Mouse (Mus musculus) myocyte (in vitro differentiated cells): ENCODE data around the gene Rasd1. TPM values are rescaled to one million over a fixed set of nuclear protein-coding genes. Genes with fewer than 3 reads are reported as not detected.
A peak's percentile ranks its signal among the peaks of the same experiment; 100 is the strongest.

Experiments used
- H3K27me3 ChIP-seq: one replicate; pipeline ENCODE4 v1.6.1; 2011; ENCODE audit not compliant: control insufficient read depth, insufficient read depth, insufficient read length
- H3K36me3 ChIP-seq: one replicate; pipeline ENCODE4 v1.6.1; 2011; ENCODE audit not compliant: control insufficient read depth, insufficient read depth
- H3K4me2 ChIP-seq: one replicate; pipeline ENCODE4 v1.6.1; 2011; ENCODE audit warnings: low read depth, control low read depth
- H3K4me3 ChIP-seq: one replicate; pipeline ENCODE4 v1.5.1; 2011; ENCODE audit warnings: mild to moderate bottlenecking, control low read depth, moderate library complexity
- H3K79me2 ChIP-seq: one replicate; pipeline ENCODE4 v1.6.1; 2011; ENCODE audit not compliant: control insufficient read depth, insufficient read depth
- H3ac ChIP-seq: one replicate; pipeline ENCODE4 v1.6.1; 2011; ENCODE audit not compliant: control insufficient read depth, insufficient read length
- CEBPB ChIP-seq: IDR thresholded peaks from 2 replicates; pipeline ENCODE4 v1.6.1; 2011; ENCODE audit warnings: mild to moderate bottlenecking, moderate library complexity; ENCODE audit not compliant: poor library complexity, insufficient read depth, severe bottlenecking
- E2F4 ChIP-seq: IDR thresholded peaks from one replicate; pipeline ENCODE4 v1.6.1; 2011; ENCODE audit warnings: mild to moderate bottlenecking, control low read depth, moderate library complexity; ENCODE audit not compliant: insufficient read depth
- MAX ChIP-seq: IDR thresholded peaks from one replicate; pipeline ENCODE4 v1.6.1; 2011; ENCODE audit warnings: low read depth, mild to moderate bottlenecking, control low read depth
- MYOD1 ChIP-seq, 3 experiments: IDR thresholded peaks; one replicate each; pipeline ENCODE4 v1.6.1; 2011; ENCODE audit warnings: control low read depth in 2 of 3, low read depth in 2 of 3, mild to moderate bottlenecking in 2 of 3, moderate library complexity in 1 of 3; ENCODE audit not compliant: insufficient read length in 2 of 3, control insufficient read depth in 1 of 3
- MYOG ChIP-seq, 3 experiments: IDR thresholded peaks; one replicate each; pipeline ENCODE4 v1.6.1; 2011; ENCODE audit warnings: control low read depth in 2 of 3, low read depth in 2 of 3, mild to moderate bottlenecking in 2 of 3; ENCODE audit not compliant: insufficient read length in 2 of 3, control insufficient read depth in 1 of 3, insufficient read depth in 1 of 3
- POLR2A ChIP-seq: IDR thresholded peaks from one replicate; pipeline ENCODE4 v1.6.1; 2011; ENCODE audit warnings: low read depth, mild to moderate bottlenecking, control low read depth, moderate library complexity; ENCODE audit not compliant: insufficient read length
- POLR2AphosphoS2 ChIP-seq: IDR thresholded peaks from one replicate; pipeline ENCODE4 v1.6.1; 2011; ENCODE audit warnings: low read depth, control low read depth; ENCODE audit not compliant: insufficient read length
- REST ChIP-seq: IDR thresholded peaks from one replicate; pipeline ENCODE4 v1.6.1; 2011; ENCODE audit warnings: mild to moderate bottlenecking, control low read depth, moderate library complexity; ENCODE audit not compliant: insufficient read depth, insufficient read length
- SRF ChIP-seq: IDR thresholded peaks from one replicate; pipeline ENCODE4 v1.6.1; 2011; ENCODE audit warnings: low read depth; ENCODE audit not compliant: control insufficient read depth, insufficient read length
- TCF12 ChIP-seq: IDR thresholded peaks from one replicate; pipeline ENCODE4 v1.6.1; 2011; ENCODE audit warnings: mild to moderate bottlenecking, control low read depth; ENCODE audit not compliant: poor library complexity, insufficient read depth, severe bottlenecking
- TCF3 ChIP-seq: IDR thresholded peaks from one replicate; pipeline ENCODE4 v1.6.1; 2011; ENCODE audit warnings: low read depth, control low read depth; ENCODE audit not compliant: insufficient read length
- USF1 ChIP-seq: IDR thresholded peaks from one replicate; pipeline ENCODE4 v1.6.1; 2011; ENCODE audit warnings: low read depth, mild to moderate bottlenecking, control low read depth, moderate library complexity
- polyA plus RNA-seq: library from polyadenylated mRNA; unstranded; fragments of >200 nt; fragmentation: generic; extraction: Trizol; gene quantifications from one replicate; pipeline ENCODE4 v1.2.1, GENCODE M21; 2012; ENCODE audit warnings: missing spikeins

Rasd1 gene
- polyA plus RNA-seq, 1 experiment: 0.04 TPM

GRCm38 (mm10) chr11:59966102-59966483 lies 1.3 kb upstream of the Rasd1 start:
- no peak overlapping the region for H3K4me2 ChIP-seq
- no peak overlapping the region for H3K4me3 ChIP-seq
- no peaks in the 10 kb centered on the region for H3K79me2 ChIP-seq
- no peaks in the 10 kb centered on the region for H3K27me3 ChIP-seq
- no peak overlapping the region for H3ac ChIP-seq
- no peak for TF ChIP-seq TCF3
- no peak for TF ChIP-seq POLR2AphosphoS2
- no peak for TF ChIP-seq CEBPB
- no peak for TF ChIP-seq SRF
- TF ChIP-seq POLR2A: no peak
- TF ChIP-seq REST: no peak
- no peak for TF ChIP-seq MYOD1 (IDR thresholded peaks at IDR 0.05; ENCODE audit: control insufficient read depth in 1 of 3, insufficient read length in 2 of 3, low read depth in 2 of 3)
- no peak for TF ChIP-seq MAX
- no peak for TF ChIP-seq USF1
- TF ChIP-seq E2F4: no peak
- TF ChIP-seq TCF12: no peak
- no peak for TF ChIP-seq MYOG (IDR thresholded peaks at IDR 0.05; ENCODE audit: control insufficient read depth in 1 of 3, insufficient read depth in 1 of 3, insufficient read length in 2 of 3, low read depth in 2 of 3)
- no peaks in the 10 kb centered on the region for H3K36me3 ChIP-seq

DNA sequence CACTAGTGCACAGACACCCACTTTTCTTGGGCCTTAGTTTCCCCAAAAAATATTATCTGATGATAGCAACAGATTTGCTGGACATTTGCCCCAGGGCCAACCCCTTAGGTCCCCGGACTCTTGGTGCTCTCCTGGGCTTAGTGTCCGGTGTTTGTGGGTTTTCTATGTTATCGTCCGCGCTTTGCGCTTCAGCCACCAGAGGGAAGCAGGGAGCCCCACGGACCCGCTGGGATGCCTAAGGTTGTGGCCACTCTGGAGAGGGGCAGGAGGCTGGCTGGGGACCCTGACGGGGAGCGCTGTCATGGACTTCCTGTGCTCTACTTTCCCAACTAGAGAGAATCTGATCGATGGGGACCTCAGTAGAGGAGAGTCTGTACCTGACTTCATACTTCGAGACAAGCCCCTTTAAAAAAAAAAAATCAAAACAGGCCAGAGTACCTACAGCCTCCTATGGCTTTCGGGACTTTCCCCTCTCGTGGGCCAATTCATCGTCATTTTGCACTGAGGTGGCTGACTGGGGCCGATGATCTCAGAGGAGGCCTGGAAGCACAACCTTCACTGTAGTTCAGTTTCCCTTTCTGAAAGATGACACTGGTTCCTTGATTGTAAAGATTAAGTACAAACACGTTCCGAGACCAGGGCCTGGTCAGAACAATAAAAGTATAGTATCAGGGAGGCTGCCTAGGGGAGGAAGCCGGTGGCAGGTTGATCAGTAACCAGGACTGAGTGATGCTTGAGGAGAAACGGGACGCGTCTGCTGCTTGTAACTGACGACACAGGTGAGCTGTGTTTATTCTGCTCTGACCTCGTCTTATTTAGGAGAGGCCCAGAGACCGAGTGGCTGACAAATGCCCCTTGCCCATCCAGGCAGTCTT lies 720 bp upstream of the Rasd1 start:
- Histone ChIP-seq H3K4me2 (peak overlapping the region; percentile 100), H3K79me2 (no peaks in the 10 kb centered on the region), H3ac (no peak overlapping the region), H3K4me3 (peak overlapping the region; percentile 29), H3K36me3 (no peaks in the 10 kb centered on the region), H3K27me3 (no peaks in the 10 kb centered on the region)
- TF ChIP-seq POLR2A (no peak), CEBPB (no peak), TCF12 (no peak), MAX (no peak), POLR2AphosphoS2 (no peak), REST (no peak), SRF (no peak), USF1 (no peak)

DNA sequence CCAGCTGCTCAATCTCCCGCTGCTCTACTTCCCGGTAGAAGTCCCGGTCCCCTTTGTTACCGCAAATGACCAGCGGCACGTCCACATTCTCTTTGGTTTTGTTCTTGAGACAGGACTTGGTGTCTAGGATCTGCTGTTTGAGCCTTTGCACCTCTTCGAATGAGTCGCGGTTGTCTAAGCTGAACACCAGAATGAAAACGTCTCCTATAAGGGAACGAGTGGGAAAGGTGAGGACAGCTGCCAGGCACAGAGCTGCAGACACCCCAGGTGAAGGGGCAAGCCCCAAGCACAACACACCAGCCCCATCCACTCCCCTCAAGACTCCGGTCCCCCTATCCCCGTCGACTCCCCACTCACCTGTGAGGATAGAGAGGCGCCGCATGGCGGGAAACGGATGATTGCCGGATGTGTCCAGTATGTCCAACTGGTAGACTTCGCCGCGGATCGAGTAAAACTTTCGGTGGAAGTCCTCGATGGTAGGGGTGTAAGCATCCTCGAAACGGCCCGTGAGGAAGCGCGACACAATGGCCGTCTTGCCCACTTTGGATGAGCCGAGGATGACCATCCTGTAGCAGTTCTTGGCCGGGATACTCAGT lies 483 bp downstream of the Rasd1 start:
- H3ac ChIP-seq: no peak overlapping the region
- no peaks in the 10 kb centered on the region for H3K27me3 ChIP-seq
- TF ChIP-seq TCF12 (no peak), MYOD1 (IDR thresholded peaks at IDR 0.05; ENCODE audit: control insufficient read depth in 1 of 3, insufficient read length in 2 of 3, low read depth in 2 of 3) (no peak), MAX (no peak), MYOG (IDR thresholded peaks at IDR 0.05; ENCODE audit: control insufficient read depth in 1 of 3, insufficient read depth in 1 of 3, insufficient read length in 2 of 3, low read depth in 2 of 3) (no peak), E2F4 (no peak), CEBPB (no peak), TCF3 (no peak), SRF (no peak), POLR2AphosphoS2 (no peak), POLR2A (no peak), USF1 (no peak)
- H3K4me3 ChIP-seq: peak overlapping the region; percentile 29
- peak overlapping the region; percentile 100 for H3K4me2 ChIP-seq
- H3K36me3 ChIP-seq: no peaks in the 10 kb centered on the region
- H3K79me2 ChIP-seq: no peaks in the 10 kb centered on the region

- Histone ChIP-seq H3K79me2 (no peaks in the 10 kb centered on the region), H3K27me3 (no peaks in the 10 kb centered on the region), H3ac (no peak overlapping the region), H3K36me3 (no peaks in the 10 kb centered on the region), H3K4me2 (no peak overlapping the region), H3K4me3 (peak overlapping the region; percentile 29)
- TF ChIP-seq CEBPB (no peak), TCF12 (no peak), MYOD1 (IDR thresholded peaks at IDR 0.05; ENCODE audit: control insufficient read depth in 1 of 3, insufficient read length in 2 of 3, low read depth in 2 of 3) (no peak), USF1 (no peak), TCF3 (no peak), MAX (no peak), POLR2AphosphoS2 (peak; percentile 47)
Observed at GRCm38 (mm10) chr11:59963364-59964162, 1.2 kb downstream of the Rasd1 start.
